Mouse (Mus musculus) Muller cell, postnatal 12 days (primary cell): ENCODE results near the gene Prdm2.

Experiments
- DNase-seq: peaks from one replicate; pipeline ENCODE4 v3.0.0-alpha.2; 2015; ENCODE audit errors: inconsistent ontology term

Prdm2 gene

DNA sequence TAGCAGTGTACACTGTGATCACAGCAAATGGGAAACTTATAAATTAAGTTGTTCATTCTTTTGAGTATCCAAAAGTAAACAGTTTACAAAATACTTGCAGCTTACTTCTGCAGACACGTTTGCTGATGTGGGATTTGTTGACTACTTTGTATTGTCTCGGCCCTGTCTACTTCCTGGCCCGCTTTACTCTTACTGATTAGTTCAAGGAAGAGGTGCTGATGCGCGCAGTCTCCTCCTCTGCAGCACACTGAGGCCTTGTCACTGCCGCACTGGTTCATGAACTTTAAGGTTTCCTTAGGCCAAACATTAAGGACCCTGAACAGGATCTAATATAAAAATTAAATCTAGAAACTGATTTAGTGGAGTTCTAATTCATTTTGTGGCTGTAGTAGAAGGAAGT, 58.2 kb downstream of the Prdm2 start:
- DNase-seq: no peak

DNA sequence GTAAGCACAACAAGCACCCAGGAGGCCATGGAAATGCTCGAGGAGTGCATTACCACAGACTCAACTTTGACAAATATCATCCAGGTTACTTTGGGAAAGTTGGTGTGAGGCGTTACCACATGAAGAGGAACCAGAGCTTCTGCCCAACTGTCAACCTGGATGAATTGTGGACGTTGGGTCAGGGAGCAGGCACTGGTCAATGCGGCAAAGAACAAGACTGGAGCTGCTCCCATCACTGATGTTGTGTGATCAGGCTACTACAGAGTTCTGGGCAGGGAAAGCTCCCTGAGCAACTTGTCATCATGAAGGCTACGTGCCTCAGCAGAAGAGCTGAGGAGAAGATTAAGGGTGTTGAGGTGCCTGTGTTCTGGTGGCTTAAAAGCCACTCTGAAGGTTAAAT, 60.2 kb downstream of the Prdm2 start:
- DNase-seq: no peak

DNA sequence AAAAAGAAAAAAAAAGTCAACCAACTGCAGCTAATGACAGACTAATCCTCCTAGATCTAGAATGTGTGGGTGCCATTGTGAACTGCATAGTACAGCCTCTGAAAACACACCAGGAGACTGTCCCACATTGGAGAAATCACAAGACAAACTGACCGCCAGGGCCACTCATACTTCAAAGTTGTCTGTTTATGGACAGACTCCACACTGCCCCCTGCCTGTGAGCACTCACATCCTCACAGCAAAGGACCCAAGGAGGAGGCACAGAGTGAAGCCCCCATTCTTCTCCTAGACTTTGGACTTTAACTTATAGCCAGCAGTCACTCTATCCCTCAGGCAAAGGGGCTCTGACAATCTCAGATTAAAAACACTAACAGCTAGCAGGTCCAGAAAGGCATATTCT, 61.5 kb downstream of the Prdm2 start:
- no peak for DNase-seq

DNA sequence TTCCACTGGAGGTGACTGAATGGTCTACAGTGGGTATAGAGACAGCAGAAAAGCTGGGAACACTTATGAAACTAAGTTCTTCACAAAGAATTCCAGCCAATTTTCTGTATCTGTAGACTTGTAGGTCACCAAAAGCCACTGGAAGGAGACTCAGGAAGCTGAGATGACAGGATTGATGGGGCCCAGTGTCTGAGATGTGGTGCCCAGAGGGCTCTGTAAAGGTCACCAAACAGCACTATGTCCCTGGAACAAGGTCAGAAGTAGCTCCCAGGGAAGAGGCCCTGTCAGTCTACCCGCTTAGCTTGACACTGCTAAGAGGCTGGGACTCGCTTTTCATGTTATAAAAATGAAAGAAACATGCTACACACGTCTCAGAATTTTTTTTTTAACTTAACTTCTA, 65.1 kb downstream of the Prdm2 start:
- DNase-seq: no peak

GRCm38 (mm10) chr4:143143615-143144014, 69.2 kb downstream of the Prdm2 start:
- no peak for DNase-seq

DNA sequence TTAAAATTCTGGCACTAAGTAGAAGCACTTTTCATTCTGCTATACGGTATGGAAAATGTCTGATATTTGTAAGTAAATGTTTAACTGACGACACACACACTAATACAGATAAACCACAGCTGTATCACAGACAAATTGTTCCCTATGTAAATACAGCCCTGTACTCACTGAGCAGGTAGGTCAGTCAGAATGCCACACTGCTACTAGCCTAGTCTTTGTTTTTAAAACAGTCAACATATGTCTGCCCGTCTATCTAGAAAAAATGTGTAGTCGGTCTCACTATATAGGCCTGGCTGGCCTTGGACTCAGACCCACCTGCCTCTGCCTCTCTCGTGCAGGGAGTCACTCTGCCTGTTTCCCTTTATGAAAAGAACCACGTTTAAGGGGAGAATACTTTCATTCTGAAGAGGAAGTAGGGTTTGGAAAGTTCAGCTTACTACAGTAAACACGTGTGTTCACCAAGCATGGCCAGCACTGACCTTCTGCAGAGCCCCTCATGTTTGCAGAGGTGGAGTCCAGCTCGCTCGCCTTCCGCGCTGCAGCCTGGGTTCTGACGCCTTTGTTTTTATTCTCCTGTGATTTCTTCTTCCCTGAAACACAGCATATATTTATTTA, 71.0 kb downstream of the Prdm2 start:
- DNase-seq: no peak

GRCm38 (mm10) chr4:143140940-143141339, 71.9 kb downstream of the Prdm2 start:
- DNase-seq: no peak

DNA sequence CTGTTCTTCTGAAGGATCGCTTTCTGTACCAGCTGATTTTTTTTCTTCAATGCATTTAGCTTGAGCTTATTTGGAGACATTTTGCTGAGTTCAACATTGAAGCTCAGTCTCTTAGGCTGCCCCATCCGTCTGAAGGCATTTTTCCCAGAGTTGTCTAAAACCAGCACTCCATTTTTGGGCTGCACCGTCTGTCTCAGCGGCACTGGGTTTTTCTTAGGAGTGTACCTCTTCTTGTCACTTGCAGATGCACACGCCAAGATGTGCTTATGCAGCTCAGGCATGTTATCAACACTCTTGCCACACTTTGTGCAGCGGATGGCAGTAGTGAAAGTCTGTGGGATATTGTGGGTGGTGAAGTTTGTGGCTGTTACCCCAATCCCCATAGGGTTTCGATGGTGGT, 80.4 kb downstream of the Prdm2 start:
- DNase-seq: no peak

- DNase-seq: no peak
These were observed 82.4 kb downstream of the Prdm2 start for GRCm38 (mm10) chr4:143130441-143130840.

GRCm38 (mm10) chr4:143129261-143129760, 83.5 kb downstream of the Prdm2 start:
- DNase-seq: no peak

GRCm38 (mm10) chr4:143127171-143127570, 85.6 kb downstream of the Prdm2 start:
- DNase-seq: no peak

DNA sequence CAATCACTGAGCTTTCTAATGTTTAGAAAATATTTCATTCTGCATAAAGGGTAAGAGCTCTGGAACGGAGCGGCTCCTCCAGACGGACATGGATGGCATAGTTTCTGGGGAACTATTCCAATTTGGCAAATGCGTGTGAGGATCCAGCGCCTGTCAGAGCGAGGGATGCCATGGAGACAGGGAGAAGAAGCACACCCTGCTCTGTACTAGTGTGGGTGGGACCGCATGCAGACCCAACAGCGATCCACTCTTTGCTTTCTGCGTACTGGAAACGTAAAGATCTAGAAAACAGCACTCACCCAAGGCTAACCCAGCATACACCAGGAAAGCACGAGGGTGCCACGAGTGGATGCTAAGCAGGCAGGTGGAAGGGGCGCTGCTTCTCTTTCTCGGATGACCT, 86.3 kb downstream of the Prdm2 start:
- DNase-seq: no peak

- no peak for DNase-seq
These were observed 87.5 kb downstream of the Prdm2 start for GRCm38 (mm10) chr4:143125290-143125689.

- DNase-seq: no peak
These were observed 89.8 kb downstream of the Prdm2 start for GRCm38 (mm10) chr4:143123043-143123442.

DNA sequence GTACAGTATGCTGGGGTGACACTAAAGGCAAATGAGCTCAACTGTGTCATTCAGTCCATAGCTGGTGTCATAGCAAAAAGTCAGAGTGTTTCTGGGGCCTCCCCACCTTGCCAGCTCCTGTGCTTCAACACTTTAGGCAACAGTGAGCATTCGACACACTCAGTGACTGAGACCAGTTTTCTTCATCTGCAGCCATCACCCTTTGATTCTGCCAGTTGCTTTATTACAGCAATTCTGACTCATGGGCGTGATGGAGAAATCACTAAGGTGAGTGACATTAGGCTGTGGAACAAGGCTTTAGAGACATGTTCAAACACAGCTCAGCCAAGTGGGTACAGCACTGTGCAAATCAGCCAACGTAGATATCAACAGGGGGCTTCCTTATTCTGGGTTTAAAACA, 91.6 kb downstream of the Prdm2 start:
- DNase-seq: no peak

- DNase-seq: peak; percentile 93
These were observed 92.8 kb downstream of the Prdm2 start for GRCm38 (mm10) chr4:143120008-143120407.

DNA sequence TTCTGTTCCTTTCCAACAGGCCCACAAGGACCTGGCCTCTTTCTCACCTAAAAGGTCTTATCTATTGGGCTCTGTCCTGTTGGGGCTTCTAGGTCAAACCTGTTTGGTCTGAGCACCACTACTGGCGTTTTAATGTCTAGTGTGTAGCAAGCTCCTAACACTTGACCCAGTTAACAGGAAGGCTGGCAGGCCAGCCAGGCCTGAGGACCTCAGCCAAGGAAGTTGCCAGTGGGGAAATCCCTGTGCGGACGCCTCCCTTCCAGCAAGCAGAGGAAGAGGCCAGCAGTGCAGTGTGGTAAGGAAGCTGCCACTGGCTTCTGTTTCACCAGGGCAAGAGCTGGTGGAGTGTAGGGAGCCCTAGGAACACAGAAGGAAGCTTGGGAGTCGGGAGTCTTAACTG, 94.0 kb downstream of the Prdm2 start:
- peak; percentile 60 for DNase-seq

- DNase-seq: no peak
These were observed 96.9 kb downstream of the Prdm2 start for GRCm38 (mm10) chr4:143115851-143116250.

DNA sequence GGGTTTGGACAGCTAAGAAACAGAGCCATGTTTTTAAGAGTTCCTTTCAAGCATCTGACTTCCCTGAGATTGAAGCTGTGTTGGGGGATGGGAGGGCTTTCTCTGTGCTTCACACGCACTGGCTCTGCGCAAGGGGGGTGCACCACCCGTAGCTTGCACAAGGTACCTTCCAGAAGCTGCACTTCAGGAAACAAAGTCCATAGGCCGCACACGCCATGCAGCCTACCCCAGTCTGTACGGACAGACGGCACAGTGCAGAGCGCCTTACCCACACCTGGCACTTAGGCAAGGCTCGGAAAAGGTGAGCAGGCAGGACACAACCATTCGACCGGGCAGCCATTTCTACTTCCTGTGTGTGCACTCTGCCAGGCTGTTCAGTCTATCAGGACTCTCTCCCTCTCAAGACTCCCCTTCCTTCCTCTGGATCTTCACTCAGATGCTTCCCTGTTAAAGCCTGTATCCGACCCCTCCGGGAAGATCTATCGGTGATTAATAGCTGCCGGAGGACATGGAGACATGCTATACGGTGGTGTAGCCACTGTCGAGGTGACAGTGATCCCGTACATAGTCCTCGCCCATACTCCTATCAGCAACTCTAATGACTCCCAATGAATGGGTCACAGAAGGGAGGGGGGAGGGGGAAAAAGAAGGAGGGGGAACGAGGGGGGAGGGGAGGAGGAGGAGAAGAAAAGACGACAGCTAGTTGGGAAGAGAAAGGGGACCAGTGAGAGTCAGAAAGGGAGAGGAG, 98.4 kb downstream of the Prdm2 start:
- DNase-seq: no peak

DNA sequence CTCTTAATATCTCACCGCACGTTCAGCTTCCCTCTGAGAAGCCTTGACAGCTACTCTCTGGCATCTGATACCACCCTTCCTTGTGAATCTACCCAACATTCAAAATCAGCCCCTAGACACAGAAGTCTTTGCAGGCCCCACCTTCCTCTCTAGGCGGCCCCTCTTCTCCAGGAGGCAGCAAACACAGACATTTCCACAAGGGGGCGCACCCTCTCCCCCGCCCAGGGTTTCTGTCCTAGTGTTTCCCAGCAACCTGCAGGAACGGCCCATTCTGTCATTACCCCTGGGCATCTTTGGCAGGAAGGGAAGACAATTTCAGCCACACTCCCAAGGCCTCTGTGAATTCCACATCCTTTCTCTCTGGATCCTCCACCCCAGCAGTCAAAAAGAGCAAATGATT, 99.8 kb downstream of the Prdm2 start:
- peak; percentile 69 for DNase-seq

DNA sequence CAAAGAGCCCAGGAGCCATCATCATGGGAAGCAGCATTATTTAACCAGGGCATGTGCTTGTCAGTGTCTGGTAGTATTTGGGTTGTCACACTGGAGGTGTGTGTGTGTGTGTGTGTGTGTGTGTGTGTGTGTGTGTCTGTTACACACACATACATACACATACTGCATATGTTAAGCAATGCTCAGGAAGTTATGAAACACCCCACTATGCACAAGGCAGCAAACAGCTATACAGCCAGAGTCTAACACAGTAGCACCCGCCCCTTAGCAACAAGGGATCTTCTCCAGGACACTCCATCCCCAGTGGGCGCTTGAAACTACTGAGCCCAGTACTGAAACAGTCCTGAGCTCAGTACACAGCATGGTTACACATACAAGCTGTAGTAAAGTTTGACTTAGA, 100.4 kb downstream of the Prdm2 start:
- no peak for DNase-seq

DNA sequence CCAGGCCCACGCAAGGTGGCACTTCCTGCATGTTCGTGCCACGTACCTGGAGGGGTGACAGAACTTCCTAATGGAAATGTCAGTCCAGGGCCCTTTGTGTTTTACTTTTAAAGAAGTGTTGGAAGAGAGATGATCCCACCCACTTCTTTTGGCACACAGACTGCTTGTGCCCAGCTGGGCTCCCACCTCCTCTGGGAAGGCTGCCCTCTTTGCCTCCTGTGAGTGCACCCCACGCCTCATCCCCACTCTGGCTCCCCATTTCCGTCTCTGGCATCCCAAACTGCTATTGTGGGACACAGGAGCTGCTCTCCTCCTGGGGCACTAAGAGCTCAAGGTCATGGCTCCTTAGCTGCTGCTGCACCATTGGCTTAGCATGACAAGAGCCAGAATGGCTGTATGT, 100.9 kb downstream of the Prdm2 start:
- no peak for DNase-seq

GRCm38 (mm10) chr4:143108552-143108951, 104.2 kb downstream of the Prdm2 start:
- no peak for DNase-seq
